Mouse (Mus musculus) stomach, postnatal 0 days (tissue): ENCODE measurements around the gene Chd9.

Experiments
- CTCF ChIP-seq: IDR thresholded peaks from 2 replicates; pipeline ENCODE4 v1.5.1; 2016; ENCODE audit warnings: antibody characterized with exemption, low read depth, mild to moderate bottlenecking, moderate library complexity
- EP300 ChIP-seq: optimal IDR thresholded peaks from 2 replicates; pipeline ENCODE3; 2016; ENCODE audit warnings: antibody characterized with exemption

DNA sequence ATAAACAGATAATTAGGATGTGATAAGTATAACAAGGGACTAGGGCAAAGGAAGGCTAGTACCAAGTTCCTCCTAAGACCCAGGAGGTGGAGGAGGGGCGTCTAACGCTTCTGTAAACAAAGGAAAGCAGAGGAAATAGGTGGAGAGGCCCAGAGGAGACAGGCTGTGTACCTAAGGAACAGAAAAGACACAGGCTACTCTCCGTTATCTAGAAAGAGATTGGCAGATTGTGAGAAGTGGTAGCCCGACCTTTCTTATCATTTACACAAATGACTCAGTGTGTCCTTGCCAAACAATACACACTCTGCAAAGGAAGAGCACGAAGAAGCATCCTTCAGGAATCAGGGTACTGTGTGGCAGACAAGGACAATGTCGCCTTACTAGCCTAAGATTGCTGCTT is 70.4 kb downstream of the Chd9 start:
- no peak for TF ChIP-seq CTCF
- TF ChIP-seq EP300 = no peak
